Mouse (Mus musculus): ENCODE data around the gene Mllt3. TPM values are rescaled to one million over a fixed set of nuclear protein-coding genes. Genes with fewer than 3 reads are reported as not detected.

Gene Mllt3
- polyA plus RNA-seq, 1 experiment: 11.6 TPM

GRCm38 (mm10) chr4:87775721-87776120 is 257.4 kb downstream of the Mllt3 start:
- WGBS: 100% methylated on average over 2 of the region's 2 CpGs
- no peaks in the 10 kb centered on the region for H3K27me3 ChIP-seq (ENCODE audit: control insufficient read depth, insufficient read depth, low read length)
- no peak for TF ChIP-seq POLR2A (IDR thresholded peaks at IDR 0.05; ENCODE audit: control insufficient read depth, extremely low read depth, insufficient read depth, low read length, poor library complexity)

GRCm38 (mm10) chr4:87774515-87774914 is 258.6 kb downstream of the Mllt3 start:
- Histone ChIP-seq H3K27me3 (ENCODE audit: control insufficient read depth, insufficient read depth, low read length) (no peaks in the 10 kb centered on the region), H3K27ac (ENCODE audit: control insufficient read depth, insufficient read depth, low read length) (no peak overlapping the region), H3K4me3 (ENCODE audit: control insufficient read depth, insufficient read depth, low read length) (no peak overlapping the region), H3K36me3 (ENCODE audit: control insufficient read depth, insufficient read depth, low read length) (peaks cover 8% of the 10 kb centered on the region; the same call in 1 of the 2 replicates), H3K4me1 (replicated peaks; ENCODE audit: control insufficient read depth, insufficient read depth, low read length) (no peaks in the 10 kb centered on the region)
- no peak for TF ChIP-seq CTCF (IDR thresholded peaks at IDR 0.05; ENCODE audit: borderline replicate concordance, control insufficient read depth, extremely low read depth, insufficient read depth, low read length, poor library complexity)
- 98% methylated on average over 4 of the region's 4 CpGs for WGBS
- no peak for DNase-seq

More at GRCm38 (mm10) chr4:87775721-87776120, 257.4 kb downstream of the Mllt3 start:
- Histone ChIP-seq H3K4me3 (ENCODE audit: control insufficient read depth, insufficient read depth, low read length) (no peak overlapping the region), H3K36me3 (ENCODE audit: control insufficient read depth, insufficient read depth, low read length) (peaks cover 8% of the 10 kb centered on the region; the same call in 1 of the 2 replicates), H3K4me1 (replicated peaks; ENCODE audit: control insufficient read depth, insufficient read depth, low read length) (no peaks in the 10 kb centered on the region), H3K27ac (ENCODE audit: control insufficient read depth, insufficient read depth, low read length) (no peak overlapping the region)
- no peak for DNase-seq

GRCm38 (mm10) chr4:87767711-87768561 is 265.2 kb downstream of the Mllt3 start:
- H3K36me3 ChIP-seq (ENCODE audit: control insufficient read depth, insufficient read depth, low read length): no peaks in the 10 kb centered on the region
- TF ChIP-seq CTCF (IDR thresholded peaks at IDR 0.05; ENCODE audit: borderline replicate concordance, control insufficient read depth, extremely low read depth, insufficient read depth, low read length, poor library complexity): no peak
- TF ChIP-seq POLR2A (IDR thresholded peaks at IDR 0.05; ENCODE audit: control insufficient read depth, extremely low read depth, insufficient read depth, low read length, poor library complexity): no peak
- no peaks in the 10 kb centered on the region for H3K27me3 ChIP-seq (ENCODE audit: control insufficient read depth, insufficient read depth, low read length)
- no peaks in the 10 kb centered on the region for H3K4me1 ChIP-seq (replicated peaks; ENCODE audit: control insufficient read depth, insufficient read depth, low read length)
- DNase-seq: no peak
- WGBS: 90% methylated on average over 11 of the region's 11 CpGs
- H3K27ac ChIP-seq (ENCODE audit: control insufficient read depth, insufficient read depth, low read length): no peak overlapping the region
- no peak overlapping the region for H3K4me3 ChIP-seq (ENCODE audit: control insufficient read depth, insufficient read depth, low read length)

- Histone ChIP-seq H3K27me3 (ENCODE audit: control insufficient read depth, insufficient read depth, low read length) (no peaks in the 10 kb centered on the region), H3K36me3 (ENCODE audit: control insufficient read depth, insufficient read depth, low read length) (no peaks in the 10 kb centered on the region), H3K4me3 (ENCODE audit: control insufficient read depth, insufficient read depth, low read length) (no peak overlapping the region), H3K27ac (ENCODE audit: control insufficient read depth, insufficient read depth, low read length) (no peak overlapping the region), H3K4me1 (replicated peaks; ENCODE audit: control insufficient read depth, insufficient read depth, low read length) (no peaks in the 10 kb centered on the region)
- WGBS: 88% methylated on average over 3 of the region's 3 CpGs
- DNase-seq: no peak
- TF ChIP-seq CTCF (IDR thresholded peaks at IDR 0.05; ENCODE audit: borderline replicate concordance, control insufficient read depth, extremely low read depth, insufficient read depth, low read length, poor library complexity) (no peak), POLR2A (IDR thresholded peaks at IDR 0.05; ENCODE audit: control insufficient read depth, extremely low read depth, insufficient read depth, low read length, poor library complexity) (no peak)
These were observed 267.4 kb downstream of the Mllt3 start for GRCm38 (mm10) chr4:87765729-87766128.

- Histone ChIP-seq H3K27me3 (ENCODE audit: control insufficient read depth, insufficient read depth, low read length) (no peaks in the 10 kb centered on the region), H3K4me3 (ENCODE audit: control insufficient read depth, insufficient read depth, low read length) (no peak overlapping the region), H3K36me3 (ENCODE audit: control insufficient read depth, insufficient read depth, low read length) (no peaks in the 10 kb centered on the region), H3K4me1 (replicated peaks; ENCODE audit: control insufficient read depth, insufficient read depth, low read length) (no peaks in the 10 kb centered on the region), H3K27ac (ENCODE audit: control insufficient read depth, insufficient read depth, low read length) (no peak overlapping the region)
- 92% methylated on average over 2 of the region's 2 CpGs for WGBS
- TF ChIP-seq CTCF (IDR thresholded peaks at IDR 0.05; ENCODE audit: borderline replicate concordance, control insufficient read depth, extremely low read depth, insufficient read depth, low read length, poor library complexity) (no peak), POLR2A (IDR thresholded peaks at IDR 0.05; ENCODE audit: control insufficient read depth, extremely low read depth, insufficient read depth, low read length, poor library complexity) (no peak)
- DNase-seq: no peak
These were observed 272.1 kb downstream of the Mllt3 start for GRCm38 (mm10) chr4:87761075-87761474.

GRCm38 (mm10) chr4:87760297-87760696 is 272.9 kb downstream of the Mllt3 start:
- Histone ChIP-seq H3K4me1 (replicated peaks; ENCODE audit: control insufficient read depth, insufficient read depth, low read length) (no peaks in the 10 kb centered on the region), H3K36me3 (ENCODE audit: control insufficient read depth, insufficient read depth, low read length) (no peaks in the 10 kb centered on the region), H3K27ac (ENCODE audit: control insufficient read depth, insufficient read depth, low read length) (no peak overlapping the region), H3K27me3 (ENCODE audit: control insufficient read depth, insufficient read depth, low read length) (no peaks in the 10 kb centered on the region), H3K4me3 (ENCODE audit: control insufficient read depth, insufficient read depth, low read length) (no peak overlapping the region)
- WGBS: 94% methylated on average over 1 of the region's 1 CpGs
- TF ChIP-seq CTCF (IDR thresholded peaks at IDR 0.05; ENCODE audit: borderline replicate concordance, control insufficient read depth, extremely low read depth, insufficient read depth, low read length, poor library complexity): no peak
- TF ChIP-seq POLR2A (IDR thresholded peaks at IDR 0.05; ENCODE audit: control insufficient read depth, extremely low read depth, insufficient read depth, low read length, poor library complexity): no peak
- DNase-seq: no peak
